Mouse (Mus musculus): Measurements from ENCODE around the gene Lhx2. TPM values are rescaled to one million over a fixed set of nuclear protein-coding genes. Genes with fewer than 3 reads are reported as not detected.

Lhx2 gene
- total RNA-seq, 2 experiments from 2014 or later = 94.8 to 106 TPM

- DNase-seq (ENCODE audit: low spot score in 2 of 2) = no peak
Observed at GRCm38 (mm10) chr2:38404007-38404596, 65.0 kb downstream of the Lhx2 start.

DNA sequence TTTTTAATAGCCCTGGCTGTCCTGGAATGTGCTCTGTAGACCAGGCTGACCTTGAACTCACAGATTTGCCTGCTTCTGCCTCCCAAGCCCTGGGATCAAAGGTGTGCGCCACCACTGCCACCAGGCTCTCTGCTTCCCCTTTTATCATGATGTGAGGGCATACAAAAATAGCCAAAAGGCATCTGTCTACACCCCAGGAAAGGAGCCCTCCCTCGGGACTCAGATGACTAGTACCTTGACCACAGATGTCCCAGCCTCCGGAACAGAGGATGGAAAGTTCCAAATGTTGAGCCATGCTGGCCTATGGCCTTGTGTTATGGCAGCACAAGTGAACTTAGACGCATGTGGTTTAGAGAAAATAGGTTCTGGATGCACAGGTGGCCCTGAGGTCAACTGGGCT is 66.3 kb downstream of the Lhx2 start:
- DNase-seq (ENCODE audit: low spot score in 2 of 2) = no peak

DNA sequence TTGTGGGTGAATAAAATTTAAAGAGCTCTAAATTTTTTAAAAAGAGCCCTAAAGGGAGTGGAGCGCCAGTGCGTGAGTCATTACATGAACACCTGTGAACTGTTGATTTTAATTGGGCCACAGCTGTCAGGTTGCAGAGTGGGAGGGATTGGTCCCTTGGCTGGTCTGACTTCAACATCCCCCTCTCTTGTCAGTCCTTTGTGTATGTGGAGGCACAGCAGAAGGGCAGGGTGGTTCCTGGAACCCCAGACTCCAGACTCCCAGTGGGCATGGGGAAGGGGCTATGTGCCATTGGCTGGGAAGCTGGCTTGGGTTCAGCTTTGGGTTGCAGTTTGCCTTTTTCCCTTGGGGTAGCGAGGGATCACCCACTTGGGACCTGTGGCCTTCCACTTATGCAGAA is 70.2 kb downstream of the Lhx2 start:
- DNase-seq (ENCODE audit: low spot score in 2 of 2) = no peak

- DNase-seq (ENCODE audit: low spot score in 2 of 2) = no peak
Observed at GRCm38 (mm10) chr2:38410227-38410626, 71.1 kb downstream of the Lhx2 start.

- no peak for DNase-seq (ENCODE audit: low spot score in 2 of 2)
Observed at GRCm38 (mm10) chr2:38412599-38413177, 73.6 kb downstream of the Lhx2 start.

DNA sequence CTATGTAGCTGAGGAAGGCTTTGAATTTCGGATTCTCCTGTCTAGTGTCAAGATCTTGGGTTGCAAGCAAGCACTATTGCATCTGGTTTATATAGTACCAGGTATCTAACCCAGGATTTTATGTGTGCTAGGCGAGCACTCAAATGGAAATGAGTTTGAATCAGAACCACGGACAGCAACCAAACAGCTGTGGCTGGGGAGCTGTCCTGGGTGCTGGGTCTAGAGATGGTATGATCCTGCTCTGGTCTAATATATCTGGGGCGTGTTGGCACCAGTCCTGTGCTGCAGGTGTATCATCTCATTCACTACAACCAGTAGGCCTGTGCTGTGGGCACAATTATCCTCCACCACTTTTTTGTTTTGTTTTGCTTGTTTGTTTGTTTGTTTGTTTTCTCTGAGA is 78.9 kb downstream of the Lhx2 start:
- DNase-seq (ENCODE audit: low spot score in 2 of 2) = no peak

Other genes with a start within 250 kb of the Lhx2 start
- 10 to 100 TPM; 77.6 to 82.6 TPM for gene Dennd1a, start 51.9 kb upstream of the Lhx2 start, total RNA-seq (2021)
- gene Nek6, start 172.4 kb downstream of the Lhx2 start, total RNA-seq (2021) = 10 to 100 TPM; 42.5 to 46.0 TPM